Mouse (Mus musculus) heart, postnatal 0 days (tissue): ENCODE measurements at regions not wholly inside any gene's neighbourhood (a gene's known extent, or its start where the extent isn't known, plus 50 kb on each side); places are given as distances from the start of the nearest gene placed in this dataset.

Experiments used
- ATAC-seq: fragments of 200-750 bp; cut with Nextera tagmentation; 2 replicates; pipeline ENCODE4 v1.8.0; 2017; ENCODE audit warnings: low read depth, moderate number of reproducible peaks, moderate library complexity; ENCODE audit not compliant: insufficient read depth
- DNase-seq: peaks from one replicate; pipeline ENCODE4 v3.0.0-alpha.2; 2016; ENCODE audit warnings: low spot score
- H3K27ac ChIP-seq: fragments of 300-500 bp; sonication (generic); 2 replicates; pipeline ENCODE4 v1.5.1; 2014; ENCODE audit warnings: low read depth, mild to moderate bottlenecking
- H3K27me3 ChIP-seq: fragments of 300-500 bp; sonication (generic); 2 replicates; pipeline ENCODE4 v1.6.1; 2014; ENCODE audit warnings: low read length, mixed read lengths; ENCODE audit not compliant: control insufficient read depth, insufficient read depth
- H3K36me3 ChIP-seq: fragments of 300-500 bp; sonication (generic); replicated peaks from 2 replicates; pipeline ENCODE4 v1.6.1; 2014; ENCODE audit warnings: low read length, mixed read lengths; ENCODE audit not compliant: control insufficient read depth, insufficient read depth
- H3K4me1 ChIP-seq: fragments of 300-500 bp; sonication (generic); 2 replicates; pipeline ENCODE4 v1.6.1; 2014; ENCODE audit warnings: antibody characterized with exemption; ENCODE audit not compliant: control insufficient read depth, insufficient read depth
- H3K4me2 ChIP-seq: fragments of 300-500 bp; sonication (generic); 2 replicates; pipeline ENCODE4 v1.6.1; 2014; ENCODE audit warnings: low read depth, mild to moderate bottlenecking, low read length, moderate library complexity
- H3K4me3 ChIP-seq: fragments of 300-500 bp; sonication (generic); 2 replicates; pipeline ENCODE4 v1.5.1; 2014; ENCODE audit warnings: low read depth, low read length
- H3K9ac ChIP-seq: fragments of 300-500 bp; sonication (generic); replicated peaks from 2 replicates; pipeline ENCODE4 v1.6.1; 2014; ENCODE audit warnings: low read depth, low read length, mixed read lengths
- H3K9me3 ChIP-seq: fragments of 300-500 bp; sonication (generic); replicated peaks from 2 replicates; pipeline ENCODE4 v1.6.1; 2016; ENCODE audit warnings: low read length; ENCODE audit not compliant: control insufficient read depth
- CTCF ChIP-seq: IDR thresholded peaks from 2 replicates; pipeline ENCODE4 v1.5.1; 2016; ENCODE audit warnings: antibody characterized with exemption, control low read depth, low read depth
- EP300 ChIP-seq: IDR thresholded peaks from 2 replicates; pipeline ENCODE4 v1.6.1; 2016; ENCODE audit warnings: antibody characterized with exemption, low read depth
- WGBS: fragments of 180-500 bp; shearing (Covaris S2); extraction: QIAGEN DNeasy Blood & Tissue Kit; methylation state at CpG from one replicate; pipeline ENCODE4 v1.1.7; 2014; 5-methylcytosine and 5-hydroxymethylcytosine counted together

DNA sequence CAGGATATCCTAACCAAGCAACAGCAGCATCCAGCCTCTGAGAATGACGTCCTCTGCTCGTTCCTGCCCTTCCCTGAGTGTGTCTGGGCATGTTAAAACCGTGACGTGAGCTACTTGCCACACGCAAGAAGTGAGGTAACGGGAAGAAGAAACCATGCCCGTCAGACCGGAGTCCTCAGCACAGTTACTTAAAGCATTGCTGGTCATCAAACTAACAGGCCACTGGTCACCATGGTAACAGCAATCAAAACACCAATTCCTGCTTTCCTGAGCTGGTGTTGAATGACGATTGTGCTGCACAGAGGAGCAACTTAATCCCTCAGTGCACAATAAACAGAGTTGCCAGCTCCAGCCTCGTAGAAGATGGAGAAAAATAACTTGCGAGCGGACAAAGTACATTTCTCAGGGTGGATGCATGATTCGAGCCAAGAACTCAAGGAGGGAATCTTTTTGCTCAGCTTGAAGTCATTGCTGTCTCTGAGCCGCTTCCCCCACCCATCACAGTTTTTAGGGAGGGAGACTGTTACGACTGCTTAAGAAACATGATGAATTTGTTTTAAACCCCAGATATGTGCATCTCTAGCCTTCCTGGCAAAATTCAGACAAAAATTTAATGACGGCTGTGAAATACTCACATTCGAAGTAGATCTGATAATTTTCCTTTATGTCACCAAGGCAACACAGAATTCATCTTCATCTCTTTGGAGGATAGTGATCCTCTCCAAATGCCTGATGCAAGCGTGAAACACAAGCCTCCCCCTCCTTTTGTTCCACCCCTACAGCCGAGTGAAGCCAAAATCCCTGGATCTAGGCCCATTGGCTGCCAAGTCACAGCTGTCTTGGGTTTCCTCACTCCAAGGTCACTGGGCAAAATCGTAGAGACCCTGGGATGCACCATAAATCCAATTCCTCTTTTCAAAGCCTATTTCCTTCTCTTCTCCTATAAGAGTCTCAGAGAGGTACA is 95.6 kb upstream of the Gm26657 start:
- TF ChIP-seq CTCF: no peak
- Histone ChIP-seq H3K36me3 (no peaks in the 10 kb centered on the region), H3K27ac (no peak overlapping the region), H3K27me3 (no peaks in the 10 kb centered on the region), H3K4me1 (0 out of 2 replicates have a peak, but pooled peaks cover 1% of the 10 kb centered on the region), H3K4me3 (no peak overlapping the region), H3K9ac (no peak overlapping the region), H3K9me3 (no peaks in the 10 kb centered on the region), H3K4me2 (peak overlapping the region; percentile 9; the same call in 1 of the 2 replicates)
- DNase-seq (peak; percentile 23), ATAC-seq (peak; percentile 44; the same call in 1 of the 2 replicates)
- WGBS: 37% methylated on average over 20 of the region's 20 CpGs

DNA sequence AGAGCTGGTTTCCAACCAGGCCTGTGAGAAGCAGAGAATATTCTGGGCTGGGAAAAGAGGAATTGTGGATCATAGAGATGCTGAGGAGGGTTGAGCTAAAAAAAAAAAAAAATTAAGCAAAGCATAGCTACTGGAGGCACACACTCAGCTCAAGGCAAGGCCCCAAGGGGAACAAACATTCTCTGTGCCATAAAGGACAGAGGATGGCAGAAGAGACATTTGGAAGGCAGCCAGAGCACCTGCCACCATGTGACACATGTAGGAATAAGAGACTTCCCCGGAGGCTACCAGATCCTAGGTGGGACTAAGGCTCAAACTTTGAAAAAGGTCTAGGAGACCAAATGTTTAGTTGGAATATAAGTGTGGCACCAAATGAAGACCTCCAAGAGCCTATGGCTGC is 96.4 kb upstream of the Gm26657 start:
- Histone ChIP-seq H3K4me2 (no peak overlapping the region), H3K9me3 (no peaks in the 10 kb centered on the region), H3K9ac (no peak overlapping the region), H3K36me3 (no peaks in the 10 kb centered on the region), H3K4me3 (no peak overlapping the region), H3K4me1 (peaks cover 7% of the 10 kb centered on the region; the same call in 1 of the 2 replicates), H3K27me3 (no peaks in the 10 kb centered on the region), H3K27ac (no peak overlapping the region)
- ATAC-seq (no peak), DNase-seq (no peak)
- TF ChIP-seq CTCF (no peak), EP300 (no peak)
- 52% methylated on average over 1 of the region's 1 CpGs for WGBS

DNA sequence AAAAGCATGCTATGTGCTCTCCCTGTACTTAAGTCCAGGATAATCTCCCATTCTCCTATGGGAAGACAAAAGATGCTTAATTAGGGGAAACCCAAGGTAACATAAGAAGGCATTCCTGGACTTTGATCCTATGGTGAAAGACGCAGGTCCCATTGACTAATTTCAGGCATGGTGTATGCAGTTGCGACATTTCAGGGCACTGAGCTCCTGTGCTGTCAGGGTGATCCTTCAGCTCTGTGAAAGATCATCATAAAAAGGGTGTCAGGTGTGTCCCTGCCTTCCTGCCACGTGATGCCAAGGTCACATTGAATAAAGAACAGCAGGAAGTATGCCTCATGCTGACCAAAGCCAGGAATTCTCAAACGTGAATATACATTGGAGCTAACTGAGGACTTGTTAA is 100.2 kb upstream of the Gm26657 start:
- DNase-seq (no peak), ATAC-seq (no peak)
- no peaks in the 10 kb centered on the region for H3K36me3 ChIP-seq
- H3K9me3 ChIP-seq: no peaks in the 10 kb centered on the region
- H3K27ac ChIP-seq: no peak overlapping the region
- peaks cover 7% of the 10 kb centered on the region; the same call in 1 of the 2 replicates for H3K4me1 ChIP-seq
- no peak overlapping the region for H3K4me2 ChIP-seq
- H3K4me3 ChIP-seq: no peak overlapping the region
- WGBS: 54% methylated on average over 4 of the region's 4 CpGs
- TF ChIP-seq EP300 (no peak), CTCF (no peak)
- no peaks in the 10 kb centered on the region for H3K27me3 ChIP-seq
- no peak overlapping the region for H3K9ac ChIP-seq

DNA sequence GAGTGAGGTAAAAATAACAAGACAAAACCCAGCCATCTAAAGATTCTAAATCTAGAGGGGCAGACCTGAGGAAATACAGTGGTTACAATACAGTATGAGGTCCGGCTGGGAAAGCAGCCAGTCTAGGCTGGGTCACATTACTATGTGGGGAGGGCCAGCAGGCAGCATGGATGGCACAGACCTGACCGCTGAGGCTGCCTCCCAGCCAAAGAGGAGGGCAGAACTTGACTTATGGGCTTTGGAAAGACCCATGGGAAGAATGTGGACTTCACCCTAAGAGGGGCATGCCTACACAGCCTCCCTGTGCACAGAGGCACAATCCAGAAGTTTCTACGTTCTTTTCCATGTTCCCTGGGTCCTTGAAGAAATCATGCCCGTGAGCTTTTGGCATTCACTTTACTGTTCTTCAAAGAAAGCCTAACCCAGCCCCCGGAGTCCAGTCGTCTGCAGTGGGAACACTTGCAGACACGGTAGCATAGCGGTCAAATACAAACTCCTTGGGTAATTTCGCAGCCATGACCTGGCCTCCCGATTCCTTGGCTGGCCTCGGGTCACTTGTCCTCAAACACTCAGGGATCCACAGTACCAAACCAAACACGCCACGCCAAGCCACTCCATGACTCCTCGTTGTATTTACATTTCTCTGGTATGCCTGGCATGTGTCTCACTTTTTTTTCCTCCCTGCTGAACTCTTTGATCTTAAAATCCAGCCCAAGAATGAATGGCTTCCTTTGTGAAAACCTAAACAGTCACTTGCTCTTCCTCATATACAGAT is 101.0 kb upstream of the Gm26657 start:
- DNase-seq (no peak), ATAC-seq (no peak)
- peaks cover 7% of the 10 kb centered on the region; the same call in 1 of the 2 replicates for H3K4me1 ChIP-seq
- H3K9me3 ChIP-seq: no peaks in the 10 kb centered on the region
- no peak overlapping the region for H3K4me3 ChIP-seq
- H3K36me3 ChIP-seq: no peaks in the 10 kb centered on the region
- no peaks in the 10 kb centered on the region for H3K27me3 ChIP-seq
- TF ChIP-seq EP300 (no peak), CTCF (no peak)
- no peak overlapping the region for H3K9ac ChIP-seq
- no peak overlapping the region for H3K27ac ChIP-seq
- 37% methylated on average over 14 of the region's 14 CpGs for WGBS
- H3K4me2 ChIP-seq: peak overlapping the region; percentile 6; the same call in 1 of the 2 replicates

DNA sequence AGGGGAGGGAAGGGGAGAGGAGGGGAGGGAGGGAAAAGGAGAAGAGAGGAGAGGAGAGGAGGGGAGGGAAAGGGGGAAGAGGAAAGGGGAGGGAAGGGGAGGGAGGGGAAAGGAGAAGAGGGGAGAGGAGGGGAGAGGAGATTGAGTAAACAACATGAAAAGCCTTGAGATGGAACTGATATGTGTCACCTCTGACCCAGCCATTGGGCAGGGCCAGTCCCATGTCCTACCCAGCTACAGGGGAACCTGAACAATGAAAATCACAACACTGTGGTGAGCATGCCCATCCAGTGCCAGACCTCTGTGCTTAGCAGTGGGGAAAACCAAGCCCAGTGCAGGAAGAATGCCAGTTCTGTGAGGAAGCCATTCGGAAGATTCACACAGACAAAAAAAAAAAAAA is 103.6 kb upstream of the Gm26657 start:
- Histone ChIP-seq H3K4me1 (peaks cover 7% of the 10 kb centered on the region; the same call in 1 of the 2 replicates), H3K9ac (no peak overlapping the region), H3K36me3 (no peaks in the 10 kb centered on the region), H3K27me3 (no peaks in the 10 kb centered on the region), H3K9me3 (no peaks in the 10 kb centered on the region), H3K27ac (no peak overlapping the region), H3K4me2 (no peak overlapping the region), H3K4me3 (no peak overlapping the region)
- ATAC-seq: no peak
- TF ChIP-seq CTCF (no peak), EP300 (no peak)
- no peak for DNase-seq
- WGBS: 78% methylated on average over 1 of the region's 1 CpGs
